Mouse (Mus musculus) liver, adult 2 months (tissue): ENCODE results near the gene Ddr2. TPM values are rescaled to one million over a fixed set of nuclear protein-coding genes. Genes with fewer than 3 reads are reported as not detected.
A peak's percentile ranks its signal among the peaks of the same experiment; 100 is the strongest.

Experiments
- DNase-seq: peaks from one replicate; pipeline ENCODE4 v3.0.0-alpha.2; 2011; ENCODE audit warnings: low read depth, low spot score; ENCODE audit errors: extremely low read depth
- H3K27ac ChIP-seq: fragments of 200-500 bp; replicated peaks from 2 replicates; pipeline ENCODE4 v1.5.1; 2012; ENCODE audit warnings: low read depth, mild to moderate bottlenecking, control low read depth, inconsistent platforms, low read length; ENCODE audit not compliant: insufficient read depth
- H3K27me3 ChIP-seq: fragments of 200-500 bp; 2 replicates; pipeline ENCODE4 v1.6.1; 2012; ENCODE audit warnings: mild to moderate bottlenecking, moderate library complexity, low read length, inconsistent platforms; ENCODE audit not compliant: control insufficient read depth, insufficient read depth
- H3K36me3 ChIP-seq: fragments of 200-500 bp; 2 replicates; pipeline ENCODE4 v1.6.1; 2012; ENCODE audit warnings: low read length, inconsistent platforms; ENCODE audit not compliant: control insufficient read depth, insufficient read depth
- H3K4me1 ChIP-seq: fragments of 200-500 bp; 2 replicates; pipeline ENCODE4 v1.6.1; 2011; ENCODE audit warnings: low read length; ENCODE audit not compliant: control insufficient read depth, insufficient read depth
- H3K4me3 ChIP-seq: fragments of 200-500 bp; 2 replicates; pipeline ENCODE4 v1.5.1; 2011; ENCODE audit warnings: low read depth, mild to moderate bottlenecking, control low read depth, low read length, moderate library complexity; ENCODE audit not compliant: insufficient read depth
- H3K79me2 ChIP-seq: fragments of 200-500 bp; 2 replicates; pipeline ENCODE4 v1.6.1; 2012; ENCODE audit warnings: inconsistent platforms, mild to moderate bottlenecking, low read length, moderate library complexity; ENCODE audit not compliant: control insufficient read depth, insufficient read depth
- H3K9ac ChIP-seq: fragments of 200-500 bp; 2 replicates; pipeline ENCODE4 v1.6.1; 2012; ENCODE audit warnings: low read depth, mild to moderate bottlenecking, control low read depth, inconsistent platforms, low read length
- CTCF ChIP-seq: fragments of 200-500 bp; IDR thresholded peaks from 2 replicates; pipeline ENCODE4 v1.5.1; 2011; ENCODE audit warnings: low read depth, low read length, control low read depth
- POLR2A ChIP-seq: fragments of 200-500 bp; IDR thresholded peaks from 2 replicates; pipeline ENCODE4 v1.6.1; 2011; ENCODE audit warnings: low read length, control low read depth; ENCODE audit not compliant: insufficient read depth; ENCODE audit errors: extremely low read depth
- WGBS: fragments of 180-500 bp; shearing (Covaris S2); methylation state at CpG from one replicate; pipeline ENCODE4 v1.1.7; 2018; 5-methylcytosine and 5-hydroxymethylcytosine counted together
- polyA plus RNA-seq: library from polyadenylated mRNA; depleted of rRNA; stranded (reverse); fragments of >200 nt; gene quantifications from 2 replicates; pipeline ENCODE4 v1.2.3, GENCODE M21; 2012; rRNA removed
- total RNA-seq: library from RNA; depleted of rRNA; stranded (reverse); fragments of >200 nt; gene quantifications from 2 replicates; pipeline ENCODE4 v1.2.3, GENCODE M21; 2014; rRNA removed

Gene Ddr2
- total RNA-seq: 3.0 and 4.8 TPM in 2 replicates
- polyA plus RNA-seq: 0.81 and 1.4 TPM in 2 replicates

DNA sequence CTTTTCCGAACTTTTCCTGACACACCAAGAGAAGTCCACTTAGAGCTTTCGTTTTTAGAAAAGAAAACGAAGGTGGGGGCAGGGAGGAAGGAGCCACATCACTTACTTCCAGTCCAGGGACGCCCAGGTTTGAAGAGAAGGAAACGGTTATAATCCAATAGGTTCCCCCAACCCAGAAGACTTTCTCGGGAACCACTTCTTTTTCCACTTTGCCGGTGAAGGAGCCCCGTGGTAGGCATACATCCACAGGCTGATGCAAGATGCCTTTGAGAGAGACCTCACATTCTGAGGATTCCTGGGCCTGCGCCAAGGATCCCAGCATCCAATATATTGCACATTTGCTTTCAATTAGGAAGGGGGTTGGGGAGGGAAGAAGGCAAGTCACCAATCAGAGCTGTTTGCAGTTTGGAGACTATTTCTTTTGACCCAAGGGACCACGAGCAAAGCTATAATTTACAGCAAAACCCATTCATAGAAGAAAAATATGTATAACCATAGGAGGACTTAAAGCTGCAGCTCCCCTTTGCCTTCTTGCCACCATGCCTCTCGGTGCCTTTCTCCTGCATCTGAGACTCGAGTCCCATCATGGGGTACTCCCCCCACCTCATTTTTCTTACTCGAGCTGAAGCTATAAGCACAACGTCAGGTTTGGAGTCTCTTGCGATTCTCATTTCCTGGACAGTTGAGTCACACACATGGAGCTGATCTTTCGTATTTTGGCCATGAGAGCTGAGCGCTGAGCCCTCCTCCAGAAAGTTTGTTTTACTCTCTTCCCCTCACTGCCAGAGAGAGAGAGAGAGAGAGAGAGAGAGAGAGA lies at the start of gene Ddr2:
TSS of gene Ddr2 (minus strand) at position 247 of the 817 bp plus-strand sequence.
- 76% methylated on average over 17 of the region's 17 CpGs for WGBS
- peak; percentile 3 for DNase-seq
- Histone ChIP-seq H3K4me3 (peak within 1 kb of the TSS; percentile 20; the same call in 1 of the 2 replicates), H3K4me1 (no peaks in the 10 kb centered on the region), H3K36me3 (no peaks in the 10 kb centered on the region), H3K79me2 (no peaks in the 10 kb centered on the region), H3K9ac (no peak within 1 kb of the TSS; the same call in 1 of the 2 replicates), H3K27me3 (no peaks in the 10 kb centered on the region), H3K27ac (peak within 1 kb of the TSS; percentile 30)
- TF ChIP-seq CTCF (no peak), POLR2A (no peak)

DNA sequence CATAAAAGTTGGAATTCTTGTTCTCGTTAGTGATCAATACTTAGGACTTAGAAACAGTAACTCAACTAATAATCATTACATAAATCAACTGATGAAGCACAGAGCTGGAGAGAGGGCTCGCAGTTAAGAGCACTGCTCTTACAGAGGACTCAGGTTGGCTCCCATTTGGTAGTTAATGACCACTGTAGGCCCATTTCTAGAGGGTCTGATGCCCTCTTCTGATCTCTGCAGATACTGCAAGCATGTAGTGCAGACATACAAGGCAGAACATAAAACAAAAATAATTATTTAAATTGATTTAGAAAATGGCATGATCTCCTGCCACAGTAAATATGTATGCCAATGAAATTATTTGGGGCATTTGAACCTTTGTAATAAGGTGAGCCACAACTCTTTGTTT lies 49.1 kb upstream of the Ddr2 start:
- Histone ChIP-seq H3K4me3 (no peak overlapping the region), H3K9ac (no peak overlapping the region), H3K27me3 (no peaks in the 10 kb centered on the region), H3K27ac (no peak overlapping the region), H3K4me1 (peaks cover 6% of the 10 kb centered on the region; the same call in 1 of the 2 replicates), H3K36me3 (peaks cover 54% of the 10 kb centered on the region), H3K79me2 (no peaks in the 10 kb centered on the region; the same call in 1 of the 2 replicates)
- DNase-seq: no peak
- TF ChIP-seq POLR2A (no peak), CTCF (no peak)
- WGBS: 89% methylated on average over 2 of the region's 2 CpGs

GRCm38 (mm10) chr1:170155761-170156160 lies 45.2 kb upstream of the Ddr2 start:
- no peaks in the 10 kb centered on the region for H3K4me1 ChIP-seq
- peaks cover 52% of the 10 kb centered on the region for H3K36me3 ChIP-seq
- no peaks in the 10 kb centered on the region; the same call in 1 of the 2 replicates for H3K79me2 ChIP-seq
- H3K27ac ChIP-seq: no peak overlapping the region
- no peak overlapping the region for H3K9ac ChIP-seq
- DNase-seq: no peak
- no peak overlapping the region for H3K4me3 ChIP-seq
- WGBS: 97% methylated on average over 5 of the region's 5 CpGs
- H3K27me3 ChIP-seq: no peaks in the 10 kb centered on the region
- TF ChIP-seq POLR2A (no peak), CTCF (no peak)

DNA sequence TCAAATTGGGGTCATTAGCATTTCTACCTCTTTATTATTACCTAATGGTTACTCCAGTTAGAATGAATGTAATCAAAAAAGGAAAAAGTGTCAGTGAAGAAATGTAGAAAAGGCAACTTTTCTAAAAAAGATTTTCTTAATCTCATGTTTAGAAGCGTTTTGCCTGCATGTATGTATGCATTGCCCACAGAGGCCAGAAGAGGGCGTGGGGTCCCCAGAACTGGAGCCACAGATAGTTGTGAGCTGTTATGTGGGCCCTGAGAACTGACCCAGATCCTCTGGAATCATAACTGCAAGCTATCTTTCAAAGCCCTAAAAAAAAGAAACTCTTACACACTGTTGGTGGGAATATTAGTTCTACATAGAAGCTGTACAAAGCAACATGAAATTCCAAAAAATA lies 44.7 kb upstream of the Ddr2 start:
- Histone ChIP-seq H3K9ac (no peak overlapping the region), H3K79me2 (no peaks in the 10 kb centered on the region; the same call in 1 of the 2 replicates), H3K27me3 (no peaks in the 10 kb centered on the region), H3K36me3 (peaks cover 48% of the 10 kb centered on the region), H3K4me1 (no peaks in the 10 kb centered on the region), H3K27ac (no peak overlapping the region), H3K4me3 (no peak overlapping the region)
- WGBS: 83% methylated on average over 2 of the region's 2 CpGs
- TF ChIP-seq CTCF: peak; percentile 41
- TF ChIP-seq POLR2A: no peak
- no peak for DNase-seq

DNA sequence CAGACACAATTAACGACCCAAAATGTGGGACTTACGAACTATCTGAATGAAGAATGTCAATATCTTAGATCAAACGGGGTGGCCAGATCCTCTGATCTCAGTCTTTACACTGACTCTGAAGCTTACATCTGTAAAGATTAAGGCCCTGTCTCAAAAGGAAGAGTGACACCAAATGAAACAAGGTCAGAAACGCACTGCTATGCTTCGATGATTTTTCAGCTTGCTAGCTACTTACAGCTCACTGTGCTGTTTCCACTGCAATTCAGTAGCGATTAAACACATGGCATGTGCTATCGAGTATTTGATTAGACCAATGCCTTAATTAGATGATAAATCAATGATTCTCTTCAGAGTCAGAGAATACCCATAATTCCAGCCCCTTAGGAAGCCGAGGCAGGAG lies 43.4 kb upstream of the Ddr2 start:
- Histone ChIP-seq H3K9ac (no peak overlapping the region), H3K79me2 (no peaks in the 10 kb centered on the region; the same call in 1 of the 2 replicates), H3K27me3 (no peaks in the 10 kb centered on the region), H3K4me3 (no peak overlapping the region), H3K4me1 (no peaks in the 10 kb centered on the region), H3K36me3 (peaks cover 44% of the 10 kb centered on the region), H3K27ac (no peak overlapping the region)
- DNase-seq: no peak
- TF ChIP-seq CTCF (no peak), POLR2A (no peak)
- whole genome bisulfite sequencing: 91% methylated on average over 8 of the region's 8 CpGs

DNA sequence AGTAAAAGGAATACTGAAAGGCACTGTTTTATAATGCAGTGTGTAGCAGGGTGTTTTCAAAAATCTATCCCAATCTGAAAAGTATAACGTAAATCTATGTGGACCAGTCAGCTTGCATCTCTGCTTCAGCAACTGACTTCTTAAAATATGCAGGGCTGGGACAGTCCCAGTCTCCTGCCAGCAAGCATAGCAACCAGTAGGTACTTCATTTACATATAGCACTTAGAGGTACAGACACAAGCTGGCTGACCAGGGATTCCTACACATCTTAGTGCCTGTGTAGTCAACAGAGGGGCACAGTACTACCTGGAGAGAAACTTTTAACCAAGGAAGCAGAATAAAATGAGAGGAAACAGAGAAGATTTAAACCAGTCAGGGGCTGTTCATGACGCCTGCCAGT lies 42.0 kb upstream of the Ddr2 start:
- TF ChIP-seq CTCF: no peak
- no peak for TF ChIP-seq POLR2A
- DNase-seq: no peak
- H3K9ac ChIP-seq: no peak overlapping the region
- H3K36me3 ChIP-seq: peaks cover 43% of the 10 kb centered on the region
- no peaks in the 10 kb centered on the region for H3K4me1 ChIP-seq
- H3K4me3 ChIP-seq: no peak overlapping the region
- no peaks in the 10 kb centered on the region; the same call in 1 of the 2 replicates for H3K79me2 ChIP-seq
- 90% methylated on average over 2 of the region's 2 CpGs for WGBS
- H3K27me3 ChIP-seq: no peaks in the 10 kb centered on the region
- no peak overlapping the region for H3K27ac ChIP-seq
